Mouse (Mus musculus): Measurements from ENCODE around the gene Gtf3a. TPM values are rescaled to one million over a fixed set of nuclear protein-coding genes. Genes with fewer than 3 reads are reported as not detected.
"Not testable (repeated sequence)": the region's sequence is repeated elsewhere in the genome, so short reads cannot be mapped to it uniquely, and the experiment has no call there.

Gtf3a gene
- polyA plus RNA-seq, 1 experiment from 2014 or later, result 94.7 TPM

GRCm38 (mm10) chr5:146926673-146927072 lies 21.8 kb upstream of the Gtf3a start:
- Histone ChIP-seq H3K4me2 (ENCODE audit: low read depth) (no peak overlapping the region), H3K27me3 (ENCODE audit: control insufficient read depth, insufficient read depth, low read length) (no peaks in the 10 kb centered on the region), H3K4me3 (ENCODE audit: low read depth, low read length) (no peak overlapping the region), H3K9ac (ENCODE audit: low read length) (no peak overlapping the region), H3K4me1 (ENCODE audit: control insufficient read depth, insufficient read depth, low read length) (no peaks in the 10 kb centered on the region), H3K27ac (ENCODE audit: low read depth, low read length) (no peak overlapping the region), H3K36me3 (ENCODE audit: control insufficient read depth, insufficient read depth, low read length) (no peaks in the 10 kb centered on the region), H3K9me3 (ENCODE audit: control insufficient read depth, low read length) (no peaks in the 10 kb centered on the region)
- no peak for ATAC-seq (ENCODE audit: insufficient read depth, low FRiP score, low TSS enrichment)
- WGBS, result 83% methylated on average over 5 of the region's 5 CpGs
- no peak for DNase-seq (ENCODE audit: low spot score)

- no peak for ATAC-seq (ENCODE audit: insufficient read depth, low FRiP score, low TSS enrichment)
- no peak overlapping the region for H3K4me2 ChIP-seq (ENCODE audit: low read depth)
- no peak overlapping the region for H3K27ac ChIP-seq (ENCODE audit: low read depth, low read length)
- no peaks in the 10 kb centered on the region for H3K36me3 ChIP-seq (ENCODE audit: control insufficient read depth, insufficient read depth, low read length)
- no peak overlapping the region for H3K4me3 ChIP-seq (ENCODE audit: low read depth, low read length)
- H3K27me3 ChIP-seq (ENCODE audit: control insufficient read depth, insufficient read depth, low read length), result no peaks in the 10 kb centered on the region
- H3K4me1 ChIP-seq (ENCODE audit: control insufficient read depth, insufficient read depth, low read length), result no peaks in the 10 kb centered on the region
- no peak overlapping the region for H3K9ac ChIP-seq (ENCODE audit: low read length)
- H3K9me3 ChIP-seq (ENCODE audit: control insufficient read depth, low read length), result no peaks in the 10 kb centered on the region
- 89% methylated on average over 7 of the region's 7 CpGs for WGBS
- no peak for DNase-seq (ENCODE audit: low spot score)
Observed at GRCm38 (mm10) chr5:146931422-146931821, 17.0 kb upstream of the Gtf3a start.

GRCm38 (mm10) chr5:146931904-146932553 lies 16.4 kb upstream of the Gtf3a start:
- H3K4me2 ChIP-seq (ENCODE audit: low read depth), result no peak overlapping the region
- no peak for ATAC-seq (ENCODE audit: insufficient read depth, low FRiP score, low TSS enrichment)
- H3K4me3 ChIP-seq (ENCODE audit: low read depth, low read length), result no peak overlapping the region
- H3K4me1 ChIP-seq (ENCODE audit: control insufficient read depth, insufficient read depth, low read length), result no peaks in the 10 kb centered on the region
- no peak overlapping the region for H3K9ac ChIP-seq (ENCODE audit: low read length)
- no peaks in the 10 kb centered on the region for H3K27me3 ChIP-seq (ENCODE audit: control insufficient read depth, insufficient read depth, low read length)
- DNase-seq (ENCODE audit: low spot score), result no peak
- WGBS, result 81% methylated on average over 16 of the region's 16 CpGs
- H3K27ac ChIP-seq (ENCODE audit: low read depth, low read length), result no peak overlapping the region
- H3K9me3 ChIP-seq (ENCODE audit: control insufficient read depth, low read length), result no peaks in the 10 kb centered on the region
- H3K36me3 ChIP-seq (ENCODE audit: control insufficient read depth, insufficient read depth, low read length), result no peaks in the 10 kb centered on the region

- H3K4me1 ChIP-seq (ENCODE audit: control insufficient read depth, insufficient read depth, low read length), result no peaks in the 10 kb centered on the region
- WGBS, result 89% methylated on average over 12 of the region's 12 CpGs
Observed at GRCm38 (mm10) chr5:146933466-146933865, 15.0 kb upstream of the Gtf3a start.

DNA sequence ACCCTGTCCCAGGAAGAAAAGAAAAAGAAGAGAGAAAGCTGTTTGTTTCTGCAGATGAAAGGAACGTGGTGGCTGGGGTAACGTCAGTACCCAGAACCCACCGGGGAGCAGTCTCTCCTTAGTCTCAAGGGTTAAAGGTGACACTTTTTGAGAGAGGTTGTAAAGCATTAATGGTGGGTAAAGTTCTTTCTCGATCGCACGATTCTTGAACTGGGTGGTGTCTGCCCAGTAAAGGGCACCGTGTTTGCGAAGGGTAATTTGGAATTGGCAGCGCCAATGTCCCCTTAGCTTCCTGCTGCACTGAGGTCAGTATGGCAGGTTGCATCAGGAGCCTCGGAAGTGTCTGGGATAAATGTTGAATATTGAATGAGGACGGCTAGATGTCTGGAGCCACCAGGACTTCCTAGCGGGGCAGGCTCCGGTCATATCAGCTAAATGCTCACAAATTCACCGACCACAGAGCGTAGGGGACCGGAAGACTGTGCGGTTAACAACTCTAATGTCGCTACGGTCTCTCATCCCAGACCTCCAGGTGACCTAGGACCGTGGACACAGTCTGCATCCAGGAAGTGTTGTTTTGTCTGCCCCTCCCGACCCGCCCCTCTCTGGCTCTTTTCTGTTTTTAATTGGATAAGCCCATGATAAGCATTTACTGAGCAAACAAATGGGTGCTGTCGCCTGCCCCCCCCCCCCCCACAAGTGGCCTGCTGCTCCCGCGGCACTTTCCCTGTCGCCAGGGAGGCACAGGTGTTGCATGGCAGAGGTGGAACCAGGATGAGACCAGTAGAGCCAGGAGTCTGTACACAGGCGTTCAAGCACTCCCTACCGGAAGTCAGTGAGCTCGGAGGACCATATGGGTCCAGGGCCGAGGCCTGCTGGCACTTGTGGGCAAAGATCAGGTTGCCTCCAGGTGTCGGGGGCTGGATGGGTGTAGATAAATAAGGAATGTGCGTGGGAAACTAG lies 10.6 kb upstream of the Gtf3a start:
- no peaks in the 10 kb centered on the region for H3K27me3 ChIP-seq (ENCODE audit: control insufficient read depth, insufficient read depth, low read length)
- 87% methylated on average over 32 of the region's 32 CpGs for WGBS
- no peak for ATAC-seq (ENCODE audit: insufficient read depth, low FRiP score, low TSS enrichment)

More at GRCm38 (mm10) chr5:146933466-146933865, 15.0 kb upstream of the Gtf3a start:
- no peak overlapping the region for H3K4me2 ChIP-seq (ENCODE audit: low read depth)
- H3K36me3 ChIP-seq (ENCODE audit: control insufficient read depth, insufficient read depth, low read length), result no peaks in the 10 kb centered on the region
- no peak for ATAC-seq (ENCODE audit: insufficient read depth, low FRiP score, low TSS enrichment)
- H3K9ac ChIP-seq (ENCODE audit: low read length), result no peak overlapping the region
- no peak for DNase-seq (ENCODE audit: low spot score)
- H3K27ac ChIP-seq (ENCODE audit: low read depth, low read length), result no peak overlapping the region
- no peaks in the 10 kb centered on the region for H3K9me3 ChIP-seq (ENCODE audit: control insufficient read depth, low read length)
- no peak overlapping the region for H3K4me3 ChIP-seq (ENCODE audit: low read depth, low read length)
- no peaks in the 10 kb centered on the region for H3K27me3 ChIP-seq (ENCODE audit: control insufficient read depth, insufficient read depth, low read length)

DNA sequence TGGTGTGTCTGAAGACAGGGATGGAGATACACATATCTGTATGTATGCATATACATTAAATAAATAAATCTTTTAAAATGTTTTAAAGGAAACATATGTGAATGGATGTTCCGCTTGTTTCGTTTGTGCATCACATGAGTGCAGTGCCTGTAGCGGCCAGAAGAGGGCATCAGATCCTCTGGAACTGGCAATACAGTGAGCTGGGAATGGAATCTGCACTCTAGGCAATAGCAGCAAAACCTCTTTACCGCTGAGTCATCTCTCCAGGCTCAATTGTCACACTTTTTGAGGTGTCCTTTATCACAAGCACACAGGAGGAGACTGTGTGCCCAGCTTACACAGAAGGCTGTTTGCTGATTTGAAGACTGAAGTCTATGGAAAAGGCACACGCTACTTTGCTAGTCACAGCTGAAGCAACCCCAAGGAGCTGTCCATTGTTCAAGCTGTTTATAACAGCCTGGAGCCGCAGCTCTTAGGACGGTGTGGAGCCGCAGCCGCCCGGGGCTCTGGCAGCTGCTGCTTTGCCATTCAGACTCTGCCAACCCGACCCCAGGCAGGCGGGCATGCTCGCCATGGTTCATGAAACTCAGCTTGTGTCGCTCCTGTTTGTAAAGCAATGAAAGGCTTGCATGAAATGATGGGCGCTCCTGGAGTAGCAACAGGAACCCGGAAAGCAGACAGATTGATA lies 9.2 kb upstream of the Gtf3a start:
- Histone ChIP-seq H3K4me3 (ENCODE audit: low read depth, low read length) (no peak overlapping the region), H3K9ac (ENCODE audit: low read length) (no peak overlapping the region), H3K27me3 (ENCODE audit: control insufficient read depth, insufficient read depth, low read length) (no peaks in the 10 kb centered on the region), H3K9me3 (ENCODE audit: control insufficient read depth, low read length) (no peaks in the 10 kb centered on the region), H3K4me1 (ENCODE audit: control insufficient read depth, insufficient read depth, low read length) (no peaks in the 10 kb centered on the region), H3K36me3 (ENCODE audit: control insufficient read depth, insufficient read depth, low read length) (no peaks in the 10 kb centered on the region), H3K27ac (ENCODE audit: low read depth, low read length) (no peak overlapping the region), H3K4me2 (ENCODE audit: low read depth) (no peak overlapping the region)
- no peak for ATAC-seq (ENCODE audit: insufficient read depth, low FRiP score, low TSS enrichment)
- DNase-seq (ENCODE audit: low spot score), result no peak
- 79% methylated on average over 16 of the region's 16 CpGs for WGBS

More for the DNA sequence above, 10.6 kb upstream of the Gtf3a start:
- no peak for DNase-seq (ENCODE audit: low spot score)
- H3K36me3 ChIP-seq (ENCODE audit: control insufficient read depth, insufficient read depth, low read length), result no peaks in the 10 kb centered on the region
- no peak overlapping the region for H3K27ac ChIP-seq (ENCODE audit: low read depth, low read length)
- H3K9me3 ChIP-seq (ENCODE audit: control insufficient read depth, low read length), result no peaks in the 10 kb centered on the region
- no peak overlapping the region for H3K9ac ChIP-seq (ENCODE audit: low read length)
- no peaks in the 10 kb centered on the region for H3K4me1 ChIP-seq (ENCODE audit: control insufficient read depth, insufficient read depth, low read length)
- H3K4me2 ChIP-seq (ENCODE audit: low read depth), result no peak overlapping the region
- H3K4me3 ChIP-seq (ENCODE audit: low read depth, low read length), result no peak overlapping the region

DNA sequence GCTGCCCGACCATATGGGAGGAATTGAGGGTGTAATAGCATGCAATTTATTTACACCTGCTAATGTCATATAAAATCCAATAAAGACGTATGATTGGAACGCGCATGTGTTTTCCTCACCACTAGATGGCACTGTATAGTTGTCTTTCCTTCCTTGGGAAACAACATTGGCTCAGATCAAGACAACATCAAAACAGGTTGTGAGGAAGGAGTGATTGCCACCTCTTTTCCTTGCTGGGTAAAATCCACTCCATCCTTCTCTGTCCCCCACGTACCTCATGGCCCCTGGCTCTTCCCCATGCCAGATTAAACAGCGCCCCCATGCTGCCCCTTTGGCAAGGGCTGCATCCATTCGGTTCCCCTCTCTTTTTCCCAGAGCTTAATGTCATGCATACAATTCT lies 8.2 kb upstream of the Gtf3a start:
- Histone ChIP-seq H3K36me3 (ENCODE audit: control insufficient read depth, insufficient read depth, low read length) (no peaks in the 10 kb centered on the region), H3K4me3 (ENCODE audit: low read depth, low read length) (no peak overlapping the region), H3K9ac (ENCODE audit: low read length) (no peak overlapping the region), H3K9me3 (ENCODE audit: control insufficient read depth, low read length) (no peaks in the 10 kb centered on the region), H3K4me1 (ENCODE audit: control insufficient read depth, insufficient read depth, low read length) (no peaks in the 10 kb centered on the region), H3K27ac (ENCODE audit: low read depth, low read length) (no peak overlapping the region), H3K27me3 (ENCODE audit: control insufficient read depth, insufficient read depth, low read length) (no peaks in the 10 kb centered on the region), H3K4me2 (ENCODE audit: low read depth) (no peak overlapping the region)
- ATAC-seq (ENCODE audit: insufficient read depth, low FRiP score, low TSS enrichment) (no peak), DNase-seq (ENCODE audit: low spot score) (no peak)
- 22% methylated on average over 7 of the region's 7 CpGs for WGBS

GRCm38 (mm10) chr5:146941939-146942338 lies 6.5 kb upstream of the Gtf3a start:
- H3K9me3 ChIP-seq (ENCODE audit: control insufficient read depth, low read length); H3K9ac ChIP-seq (ENCODE audit: low read length); DNase-seq (ENCODE audit: low spot score); H3K36me3 ChIP-seq (ENCODE audit: control insufficient read depth, insufficient read depth, low read length); H3K4me1 ChIP-seq (ENCODE audit: control insufficient read depth, insufficient read depth, low read length); H3K27me3 ChIP-seq (ENCODE audit: control insufficient read depth, insufficient read depth, low read length); ATAC-seq (ENCODE audit: insufficient read depth, low FRiP score, low TSS enrichment); H3K4me2 ChIP-seq (ENCODE audit: low read depth); H3K4me3 ChIP-seq (ENCODE audit: low read depth, low read length); H3K27ac ChIP-seq (ENCODE audit: low read depth, low read length): not testable (repeated sequence)
- 62% methylated on average over 2 of the region's 2 CpGs for WGBS
